Mouse (Mus musculus): ENCODE measurements around the gene Fkbpl. TPM values are rescaled to one million over a fixed set of nuclear protein-coding genes. Genes with fewer than 3 reads are reported as not detected.

Gene Fkbpl
- polyA plus RNA-seq, 1 experiment from 2014 or later: 12.4 TPM

GRCm38 (mm10) chr17:34640778-34641601 is 3.6 kb upstream of the Fkbpl start:
- H3K27ac ChIP-seq (replicated peaks): peak overlapping the region; percentile 77
- H3K27me3 ChIP-seq (ENCODE audit: control insufficient read depth, insufficient read depth, low read length): no peaks in the 10 kb centered on the region
- no peaks in the 10 kb centered on the region for H3K9me3 ChIP-seq (ENCODE audit: control insufficient read depth, low read length)
- no peak for ATAC-seq (ENCODE audit: low FRiP score, low TSS enrichment)
- 14% methylated on average over 11 of the region's 11 CpGs for WGBS
- 0 out of 2 replicates have a peak overlapping the region, but pooled peaks have one; percentile 38 for H3K9ac ChIP-seq (ENCODE audit: low read length)
- TF ChIP-seq EP300 (optimal IDR thresholded peaks at IDR 0.05) (no peak), CTCF (IDR thresholded peaks at IDR 0.05; ENCODE audit: low read depth) (peak; percentile 62)
- no peaks in the 10 kb centered on the region for H3K4me1 ChIP-seq (replicated peaks; ENCODE audit: control insufficient read depth, insufficient read depth)
- H3K36me3 ChIP-seq (ENCODE audit: control insufficient read depth, insufficient read depth, low read length): no peaks in the 10 kb centered on the region
- no peak overlapping the region for H3K4me3 ChIP-seq (ENCODE audit: low read depth, low read length)
- H3K4me2 ChIP-seq (replicated peaks; ENCODE audit: low read depth): no peak overlapping the region
- DNase-seq (ENCODE audit: low spot score): no peak

DNA sequence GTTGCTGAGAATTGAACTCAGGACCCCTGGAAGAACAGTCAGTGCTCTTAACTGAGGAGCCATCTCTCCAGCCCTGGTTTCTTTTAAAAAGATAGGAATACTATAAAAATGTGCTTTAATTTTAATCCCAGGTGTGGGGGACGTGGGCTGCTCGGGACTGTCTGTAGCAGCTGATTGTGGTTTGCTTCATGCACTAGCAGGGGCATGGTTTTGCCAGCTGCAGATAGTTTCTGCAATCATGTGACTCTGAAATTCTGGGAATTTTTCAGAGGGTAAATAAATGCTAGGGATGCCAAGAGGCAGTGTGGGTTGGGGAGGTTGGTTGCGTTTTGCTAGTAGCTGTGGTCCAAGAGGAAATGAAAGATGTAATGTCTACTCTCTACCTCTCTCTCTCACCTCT is 2.6 kb upstream of the Fkbpl start:
- Histone ChIP-seq H3K9me3 (ENCODE audit: control insufficient read depth, low read length) (no peaks in the 10 kb centered on the region), H3K27me3 (ENCODE audit: control insufficient read depth, insufficient read depth, low read length) (no peaks in the 10 kb centered on the region), H3K4me1 (replicated peaks; ENCODE audit: control insufficient read depth, insufficient read depth) (no peaks in the 10 kb centered on the region; the same call in 1 of the 2 replicates), H3K4me2 (replicated peaks; ENCODE audit: low read depth) (no peak overlapping the region), H3K4me3 (ENCODE audit: low read depth, low read length) (no peak overlapping the region), H3K9ac (ENCODE audit: low read length) (no peak overlapping the region), H3K27ac (replicated peaks) (no peak overlapping the region), H3K36me3 (ENCODE audit: control insufficient read depth, insufficient read depth, low read length) (no peaks in the 10 kb centered on the region)
- TF ChIP-seq CTCF (IDR thresholded peaks at IDR 0.05; ENCODE audit: low read depth) (no peak), EP300 (optimal IDR thresholded peaks at IDR 0.05) (no peak)
- ATAC-seq (ENCODE audit: low FRiP score, low TSS enrichment) (no peak), DNase-seq (ENCODE audit: low spot score) (no peak)
- 70% methylated on average over 3 of the region's 3 CpGs for whole genome bisulfite sequencing

- no peaks in the 10 kb centered on the region for H3K9me3 ChIP-seq (ENCODE audit: control insufficient read depth, low read length)
- H3K4me3 ChIP-seq (ENCODE audit: low read depth, low read length): no peak overlapping the region
- no peak for TF ChIP-seq EP300 (optimal IDR thresholded peaks at IDR 0.05)
- no peak for TF ChIP-seq CTCF (IDR thresholded peaks at IDR 0.05; ENCODE audit: low read depth)
- no peak overlapping the region for H3K4me2 ChIP-seq (replicated peaks; ENCODE audit: low read depth)
- DNase-seq (ENCODE audit: low spot score) (no peak), ATAC-seq (ENCODE audit: low FRiP score, low TSS enrichment) (no peak)
- no peaks in the 10 kb centered on the region for H3K36me3 ChIP-seq (ENCODE audit: control insufficient read depth, insufficient read depth, low read length)
- peak overlapping the region; percentile 46 for H3K27ac ChIP-seq (replicated peaks)
- H3K9ac ChIP-seq (ENCODE audit: low read length): no peak overlapping the region
- H3K27me3 ChIP-seq (ENCODE audit: control insufficient read depth, insufficient read depth, low read length): no peaks in the 10 kb centered on the region
- 76% methylated on average over 4 of the region's 4 CpGs for WGBS
- no peaks in the 10 kb centered on the region; the same call in 1 of the 2 replicates for H3K4me1 ChIP-seq (replicated peaks; ENCODE audit: control insufficient read depth, insufficient read depth)
These were observed 1.2 kb upstream of the Fkbpl start for GRCm38 (mm10) chr17:34643379-34643778.

DNA sequence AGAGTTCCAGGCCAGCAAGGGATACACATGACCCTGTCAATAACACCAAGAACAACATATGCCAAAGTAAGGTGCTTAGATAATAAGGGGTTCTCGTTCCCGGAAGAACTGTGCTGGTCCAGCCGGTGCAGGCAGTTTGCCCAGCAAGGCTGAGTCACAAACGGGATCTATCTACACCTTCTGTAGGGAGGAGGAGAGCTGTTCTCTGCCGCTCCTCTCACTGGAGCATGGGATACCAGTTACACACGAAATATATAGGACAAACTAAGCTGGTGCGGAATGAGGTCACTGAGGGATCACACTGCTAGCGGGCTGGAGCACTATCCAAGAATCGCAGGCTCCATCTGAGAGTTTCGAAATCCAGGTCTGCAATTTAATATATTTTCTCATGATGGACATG is 620 bp upstream of the Fkbpl start:
- no peak overlapping the region for H3K4me2 ChIP-seq (replicated peaks; ENCODE audit: low read depth)
- peak overlapping the region; percentile 46; the same call in 1 of the 2 replicates for H3K27ac ChIP-seq (replicated peaks)
- H3K9ac ChIP-seq (ENCODE audit: low read length): no peak overlapping the region
- no peak for ATAC-seq (ENCODE audit: low FRiP score, low TSS enrichment)
- WGBS: 59% methylated on average over 10 of the region's 10 CpGs
- no peaks in the 10 kb centered on the region; the same call in 1 of the 2 replicates for H3K4me1 ChIP-seq (replicated peaks; ENCODE audit: control insufficient read depth, insufficient read depth)
- H3K36me3 ChIP-seq (ENCODE audit: control insufficient read depth, insufficient read depth, low read length): no peaks in the 10 kb centered on the region
- peak; percentile 59 for DNase-seq (ENCODE audit: low spot score)
- H3K9me3 ChIP-seq (ENCODE audit: control insufficient read depth, low read length): no peaks in the 10 kb centered on the region
- TF ChIP-seq CTCF (IDR thresholded peaks at IDR 0.05; ENCODE audit: low read depth) (no peak), EP300 (optimal IDR thresholded peaks at IDR 0.05) (no peak)
- no peaks in the 10 kb centered on the region for H3K27me3 ChIP-seq (ENCODE audit: control insufficient read depth, insufficient read depth, low read length)
- no peak overlapping the region for H3K4me3 ChIP-seq (ENCODE audit: low read depth, low read length)

DNA sequence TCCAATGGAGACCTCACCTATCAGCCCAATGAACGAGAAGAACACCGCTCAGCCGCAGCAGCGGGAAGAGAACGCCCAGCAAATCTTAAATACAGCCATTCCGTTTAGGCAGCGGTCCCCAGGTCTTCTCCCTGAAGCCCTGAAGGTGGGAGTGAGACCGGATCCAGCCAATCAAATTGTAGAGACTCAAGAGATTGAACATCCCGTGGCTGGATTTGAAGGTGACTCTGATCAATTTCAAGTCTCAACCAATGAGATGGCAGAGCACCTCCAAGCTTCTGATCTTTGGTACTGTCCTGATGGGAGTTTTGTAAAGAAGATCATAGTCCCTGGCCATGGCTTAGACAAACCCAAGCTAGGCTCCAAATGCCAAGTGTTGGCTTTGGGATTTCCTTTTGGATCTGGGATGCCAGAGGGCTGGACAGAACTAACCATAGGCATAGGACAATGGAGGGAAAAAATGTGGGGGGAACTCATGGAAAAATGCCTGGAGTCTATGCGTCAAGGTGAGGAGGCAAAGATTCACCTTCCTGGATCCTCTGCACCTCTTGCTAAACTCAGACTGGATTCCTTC is 779 bp downstream of the Fkbpl start:
- Histone ChIP-seq H3K4me3 (ENCODE audit: low read depth, low read length) (peak overlapping the region; percentile 53), H3K9ac (ENCODE audit: low read length) (peak overlapping the region; percentile 63), H3K27ac (replicated peaks) (no peak overlapping the region), H3K36me3 (ENCODE audit: control insufficient read depth, insufficient read depth, low read length) (no peaks in the 10 kb centered on the region; the same call in 1 of the 2 replicates), H3K4me1 (replicated peaks; ENCODE audit: control insufficient read depth, insufficient read depth) (no peaks in the 10 kb centered on the region; the same call in 1 of the 2 replicates), H3K9me3 (ENCODE audit: control insufficient read depth, low read length) (no peaks in the 10 kb centered on the region), H3K4me2 (replicated peaks; ENCODE audit: low read depth) (peak overlapping the region; percentile 83), H3K27me3 (ENCODE audit: control insufficient read depth, insufficient read depth, low read length) (no peaks in the 10 kb centered on the region)
- TF ChIP-seq CTCF (IDR thresholded peaks at IDR 0.05; ENCODE audit: low read depth) (no peak), EP300 (optimal IDR thresholded peaks at IDR 0.05) (no peak)
- ATAC-seq (ENCODE audit: low FRiP score, low TSS enrichment) (no peak), DNase-seq (ENCODE audit: low spot score) (no peak)
- WGBS: 38% methylated on average over 10 of the region's 10 CpGs

Data from stomach, postnatal 0 days (tissue).